Mouse (Mus musculus) layer of hippocampus, adult 18-20 months (tissue): ENCODE measurements around the gene Hrct1. TPM values are rescaled to one million over a fixed set of nuclear protein-coding genes. Genes with fewer than 3 reads are reported as not detected.

Experiments used
- DNase-seq, 2 experiments: peaks; one replicate each; pipeline ENCODE4 v3.0.0; 2022; ENCODE audit warnings: low spot score in 2 of 2
- total RNA-seq, 2 experiments: library from RNA; stranded (reverse); gene quantifications; 2 replicates each; pipeline ENCODE4 v1.2.3; 2021

Gene Hrct1
- total RNA-seq, 2 experiments from 2014 or later = 0.79 to 1.6 TPM

GRCm38 (mm10) chr4:43727718-43728575 lies 959 bp downstream of the Hrct1 start:
- DNase-seq = no peak

- no peak for DNase-seq
These were observed 1.6 kb downstream of the Hrct1 start for GRCm38 (mm10) chr4:43728576-43728954.

GRCm38 (mm10) chr4:43729126-43729525 lies 2.1 kb downstream of the Hrct1 start:
- DNase-seq = no peak

- DNase-seq = no peak
These were observed 3.0 kb downstream of the Hrct1 start, which contains the start of gene Spaar for GRCm38 (mm10) chr4:43729794-43730550. TSS of gene Spaar (plus strand) at chr4:43730034.

GRCm38 (mm10) chr4:43730750-43731297 lies 3.8 kb downstream of the Hrct1 start:
- no peak for DNase-seq

- no peak for DNase-seq
These were observed 5.2 kb downstream of the Hrct1 start for GRCm38 (mm10) chr4:43732171-43732570.

GRCm38 (mm10) chr4:43733186-43733585 lies 6.2 kb downstream of the Hrct1 start:
- no peak for DNase-seq

GRCm38 (mm10) chr4:43737144-43737543 lies 10.2 kb downstream of the Hrct1 start:
- DNase-seq = no peak

GRCm38 (mm10) chr4:43738989-43739674 lies 12.1 kb downstream of the Hrct1 start:
- DNase-seq = no peak

GRCm38 (mm10) chr4:43741526-43741925 lies 14.5 kb downstream of the Hrct1 start:
- DNase-seq = no peak

- no peak for DNase-seq
These were observed 15.6 kb downstream of the Hrct1 start for GRCm38 (mm10) chr4:43742637-43743036.

- DNase-seq = no peak
These were observed 16.1 kb downstream of the Hrct1 start for GRCm38 (mm10) chr4:43743099-43743498.

- peak in 1 of 2 experiments; percentile 66 for DNase-seq
These were observed 18.2 kb downstream of the Hrct1 start for GRCm38 (mm10) chr4:43745187-43745586.

GRCm38 (mm10) chr4:43757213-43757612 lies 30.2 kb downstream of the Hrct1 start:
- DNase-seq = no peak

GRCm38 (mm10) chr4:43759571-43760418 lies 32.8 kb downstream of the Hrct1 start:
- peak; percentile 2 to 20 for DNase-seq

- DNase-seq = peak in 1 of 2 experiments; percentile 37
These were observed 33.5 kb downstream of the Hrct1 start for GRCm38 (mm10) chr4:43760460-43760859.

GRCm38 (mm10) chr4:43761336-43761735 lies 34.3 kb downstream of the Hrct1 start:
- DNase-seq = no peak

GRCm38 (mm10) chr4:43763410-43763809 lies 36.4 kb downstream of the Hrct1 start:
- peak; percentile 39 to 77 for DNase-seq

- no peak for DNase-seq
These were observed 41.4 kb downstream of the Hrct1 start for GRCm38 (mm10) chr4:43768341-43768740.

GRCm38 (mm10) chr4:43769374-43769773 lies 42.4 kb downstream of the Hrct1 start:
- no peak for DNase-seq
